Mouse (Mus musculus) MEL (cell line): ENCODE data around the gene Ccdc171.

Source experiments
- JUND ChIP-seq: IDR thresholded peaks from 2 replicates; pipeline ENCODE4 v1.6.1; 2011; ENCODE audit warnings: low read depth, mild to moderate bottlenecking, improper control_type of control experiment, low read length
- TAL1 ChIP-seq: IDR thresholded peaks from 2 replicates; pipeline ENCODE4 v1.6.1; 2012; ENCODE audit warnings: mild to moderate bottlenecking, inconsistent platforms, low read length, moderate library complexity, mixed read lengths

DNA sequence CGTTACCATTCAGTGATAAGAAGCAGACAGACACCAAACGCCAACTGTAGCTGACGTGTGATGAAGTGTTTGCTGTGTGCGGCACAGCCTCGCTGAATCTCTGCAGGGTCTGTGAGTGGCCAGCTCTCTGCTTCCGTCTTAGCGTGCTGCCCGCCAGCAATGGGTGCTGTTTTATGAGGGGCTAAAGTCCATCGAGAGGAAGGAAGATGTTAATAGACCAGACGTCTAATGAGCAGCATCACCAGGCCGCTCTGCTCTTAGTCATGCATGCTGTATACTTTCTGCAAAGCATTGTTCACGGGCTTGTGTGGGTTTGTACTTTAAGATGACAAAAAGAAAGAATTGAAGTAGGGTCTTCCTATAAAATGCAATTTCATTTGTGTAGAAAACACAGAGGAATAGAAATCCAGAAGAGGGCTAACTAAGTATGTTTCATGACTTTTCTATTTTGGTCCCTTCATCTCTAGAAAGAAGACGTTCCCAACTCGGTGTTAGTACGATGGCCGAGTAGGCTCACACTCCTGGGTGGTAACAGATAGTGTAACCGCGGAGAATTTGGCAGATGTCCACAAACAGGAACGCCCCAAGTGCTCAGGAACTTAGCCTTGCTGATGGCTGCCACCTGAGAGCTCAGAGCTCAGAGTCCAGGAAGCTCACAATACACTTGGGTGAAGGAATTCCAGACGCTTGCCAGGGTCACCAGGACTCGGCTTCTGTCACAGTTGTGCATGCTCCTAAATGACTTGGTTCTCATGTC is 273.5 kb downstream of the Ccdc171 start:
- TF ChIP-seq JUND (no peak), TAL1 (peak; percentile 81)
